Mouse (Mus musculus): ENCODE measurements around the gene Spen.

The Spen gene

DNA sequence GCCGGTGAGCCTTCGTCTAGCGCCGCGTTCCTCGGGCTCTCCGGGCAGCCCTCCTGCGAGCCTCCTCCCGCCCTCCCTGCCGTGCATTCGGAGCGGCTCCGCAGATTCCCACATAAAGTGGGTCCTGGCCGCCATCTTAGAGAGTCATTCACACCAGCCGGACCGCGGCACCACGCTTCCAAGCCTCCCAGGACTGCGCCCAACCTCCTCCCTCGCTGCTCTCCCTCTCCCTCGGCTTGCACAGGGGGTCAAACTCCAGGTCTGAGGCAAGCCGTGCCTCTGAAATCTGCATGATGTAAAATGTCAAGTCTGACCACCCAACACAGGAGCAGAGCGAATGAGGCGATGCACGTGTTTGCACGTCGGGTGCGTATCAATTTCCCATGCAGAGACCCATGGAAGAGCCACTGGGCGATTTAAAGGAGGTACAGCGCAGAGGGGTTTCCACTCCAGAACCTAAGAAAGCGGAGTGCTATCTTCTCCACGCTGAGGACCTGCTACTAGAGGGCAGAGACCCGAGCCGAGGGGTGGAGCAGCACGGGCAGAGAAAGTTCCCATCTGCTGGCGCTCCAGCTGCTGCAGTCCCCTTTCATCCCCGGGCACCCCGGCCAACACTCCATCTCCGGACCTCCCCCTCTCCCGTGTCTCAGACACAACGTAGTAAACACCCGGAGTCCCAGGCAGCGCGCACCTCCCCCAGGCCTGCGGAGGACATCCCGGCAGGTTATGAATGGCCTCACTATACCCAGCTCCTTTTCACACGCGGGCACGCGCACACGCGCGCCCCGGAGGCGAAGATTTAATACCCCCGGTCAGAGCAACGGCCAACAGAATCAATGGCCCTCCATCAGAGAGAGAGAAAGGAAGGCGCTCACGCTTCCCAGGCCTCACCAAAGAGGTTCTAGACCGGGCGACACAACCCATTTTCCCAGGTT is 1.8 kb downstream of the Spen start:
- CTCF ChIA-PET, result interaction anchor here (0.5 kb wide), 1 partner anchor 11 kb away, joined by 3 read pairs; no protein-coding TSS in a partner anchor

DNA sequence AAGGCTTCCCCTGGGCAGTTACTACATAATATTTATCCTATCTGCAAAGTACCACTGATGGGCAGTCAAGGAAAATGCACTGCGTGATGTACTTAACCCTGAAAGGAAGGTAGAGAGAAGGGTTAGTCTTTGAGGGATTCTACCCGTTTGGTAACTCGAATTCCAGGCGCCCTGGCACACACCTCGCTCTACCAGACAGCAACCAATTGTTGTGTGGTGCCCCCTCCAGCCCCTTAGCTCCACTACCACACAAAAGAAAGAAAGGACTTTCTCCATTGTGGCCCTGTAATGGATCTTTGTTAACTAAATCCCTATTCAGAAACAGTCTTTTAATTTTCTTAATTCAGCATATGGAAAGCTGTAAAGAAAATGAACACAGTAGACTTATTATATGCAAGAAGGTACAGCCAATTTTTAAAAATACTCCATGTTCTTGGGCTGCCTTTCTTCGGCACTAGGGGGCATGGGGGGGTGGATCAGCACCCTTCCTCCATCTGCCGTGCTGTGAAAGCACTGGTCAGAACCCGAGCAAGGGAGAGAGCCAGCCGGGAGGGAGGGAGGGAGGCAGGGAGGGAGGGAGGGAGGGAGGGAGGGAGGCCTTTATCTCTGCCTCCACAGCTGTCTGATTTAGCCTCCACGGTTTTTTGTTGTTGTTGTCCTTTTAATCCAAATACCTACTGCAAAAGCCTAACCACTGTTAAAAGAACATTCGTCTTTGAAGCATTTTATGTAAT is 3.3 kb downstream of the Spen start:
- CTCF ChIA-PET, result interaction anchor here (1.2 to 2.3 kb wide), 2 partner anchors 24 to 53 kb away, joined by 7 to 8 read pairs; no protein-coding TSS in a partner anchor

DNA sequence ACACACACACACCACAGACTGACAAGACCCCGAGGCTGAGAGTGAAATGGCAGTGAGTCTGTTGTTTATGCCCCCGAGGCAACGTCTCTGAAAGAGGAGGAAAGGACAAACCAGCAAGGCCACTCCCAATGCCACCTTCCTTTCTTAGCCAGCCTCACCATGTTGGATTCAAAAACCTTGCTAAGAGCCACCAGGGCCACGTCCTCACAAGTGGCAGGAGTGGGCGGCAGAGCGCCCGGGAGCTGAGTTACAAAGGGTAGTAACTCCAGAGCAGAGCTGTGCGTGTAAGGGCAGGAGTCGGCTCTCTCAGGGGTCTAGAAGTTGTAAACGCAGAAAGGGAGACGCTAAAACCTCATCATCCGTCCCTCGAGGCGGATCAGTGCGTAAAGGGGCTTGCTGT is 7.4 kb downstream of the Spen start:
- CTCF ChIA-PET, result interaction anchor here (0.6 kb wide), 1 partner anchor 53 kb away, joined by 3 read pairs; no protein-coding TSS in a partner anchor

DNA sequence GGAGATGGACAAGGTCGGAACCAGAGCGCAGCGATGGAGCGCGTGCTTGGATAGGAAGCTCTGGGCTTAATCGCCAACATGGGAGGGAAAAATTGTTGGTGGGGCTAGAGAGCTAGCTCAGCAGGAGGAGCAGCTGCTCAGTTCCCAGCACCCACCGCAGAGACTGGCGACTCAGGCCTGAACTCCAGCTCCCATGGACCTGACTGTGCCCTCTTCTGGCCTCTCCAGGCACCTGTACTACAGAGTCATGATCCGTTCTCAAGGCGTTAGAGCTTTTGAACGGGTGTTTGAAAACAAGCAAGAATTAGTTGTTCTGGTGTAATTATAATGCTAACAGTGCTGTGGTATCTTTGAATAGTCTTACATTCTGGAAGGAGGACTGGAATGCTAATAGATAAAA is 9.5 kb downstream of the Spen start:
- CTCF ChIA-PET, result no interaction called here

DNA sequence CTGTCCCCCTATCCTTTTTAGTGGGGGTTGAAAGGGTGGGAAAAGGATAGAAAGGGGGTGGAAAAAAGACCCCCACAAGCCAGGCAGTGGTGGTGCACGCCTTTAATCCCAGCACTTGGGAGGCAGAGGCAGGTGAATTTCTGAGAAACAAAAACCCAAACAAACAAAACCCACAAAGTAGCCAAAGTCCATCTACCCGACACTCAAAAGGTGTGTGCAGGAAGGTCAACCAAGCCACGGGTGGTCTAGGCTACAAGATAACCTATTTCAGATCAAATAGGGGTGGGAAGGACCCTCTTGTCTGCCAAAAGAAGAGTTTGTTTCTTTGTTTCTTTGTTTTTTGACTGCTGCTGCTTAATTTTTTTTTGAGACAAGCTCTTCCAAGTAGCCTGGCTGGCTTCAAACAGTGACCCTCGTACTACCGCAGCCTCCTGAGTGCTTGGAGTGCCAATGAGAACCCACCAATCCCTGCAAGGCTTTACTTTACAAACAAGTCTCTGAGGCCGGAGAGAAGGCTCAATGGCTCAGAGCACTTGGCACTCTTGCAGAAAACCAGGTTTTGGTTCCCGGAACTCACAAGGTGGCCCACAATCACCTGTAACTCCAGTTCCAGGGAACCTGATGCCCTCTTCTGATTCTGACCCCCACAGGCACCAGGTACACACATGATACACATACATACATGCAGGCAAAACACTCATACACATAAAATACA is 11.3 kb downstream of the Spen start:
- CTCF ChIA-PET, result no interaction called here

DNA sequence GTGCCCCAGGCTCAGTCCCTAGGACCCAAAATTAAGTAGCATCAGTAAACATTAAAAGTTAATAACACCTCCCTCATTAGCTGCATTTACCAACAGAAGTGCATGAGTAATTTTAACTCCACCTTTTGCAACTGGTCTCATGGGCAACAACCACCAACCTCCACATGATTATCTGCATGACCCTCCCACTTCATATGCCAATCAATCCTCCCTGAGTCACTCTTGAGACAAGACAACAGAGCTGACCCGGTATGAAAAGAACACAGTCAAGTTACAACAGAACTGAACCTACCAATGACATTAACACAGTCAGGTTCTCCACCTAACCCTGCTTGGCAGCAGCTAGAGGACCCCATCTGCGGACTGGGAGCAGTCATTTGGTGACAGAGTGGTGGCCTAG is 12.5 kb downstream of the Spen start:
- CTCF ChIA-PET, result interaction anchor here (0.6 kb wide), 1 partner anchor 93 kb away, joined by 8 read pairs; no protein-coding TSS in a partner anchor

DNA sequence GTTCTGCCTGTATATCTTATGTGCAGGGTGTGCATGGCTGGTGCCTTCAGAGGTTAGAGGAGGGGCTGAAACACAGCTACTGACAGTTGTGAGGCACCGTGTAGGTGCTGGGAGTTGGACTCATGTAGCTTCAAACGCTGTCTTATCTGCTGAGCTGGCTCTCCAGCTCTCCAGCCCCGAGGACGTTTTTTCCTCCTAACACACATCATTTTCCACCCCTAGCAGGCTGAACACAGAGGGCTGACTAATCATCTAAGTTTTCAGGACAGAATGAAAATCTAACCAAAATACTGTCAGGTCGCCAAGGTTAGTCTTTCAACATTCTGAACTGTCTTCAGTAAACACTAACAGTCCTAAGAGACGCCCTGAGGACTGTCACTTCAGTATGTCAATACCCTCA is 13.7 kb downstream of the Spen start:
- CTCF ChIA-PET, result no interaction called here

DNA sequence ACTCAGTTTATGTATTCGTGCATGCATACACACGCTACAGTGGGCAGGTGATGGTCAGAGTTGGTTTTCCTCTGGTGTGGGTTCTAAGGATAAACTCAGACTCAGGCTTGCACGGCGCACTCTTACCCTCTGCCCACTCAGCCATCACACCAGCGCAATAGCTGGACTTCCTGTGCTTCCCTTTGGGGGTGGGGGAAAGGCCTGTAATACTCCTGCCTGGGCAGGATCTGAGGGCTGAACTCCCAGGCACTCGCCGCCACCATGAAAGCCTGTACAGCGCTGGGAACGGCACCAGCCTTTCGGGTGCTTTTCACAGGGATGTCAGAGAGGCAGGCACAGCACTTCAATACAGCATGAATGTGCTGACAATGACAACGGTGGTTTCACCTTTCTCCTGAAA is 15.3 kb downstream of the Spen start:
- CTCF ChIA-PET, result no interaction called here

DNA sequence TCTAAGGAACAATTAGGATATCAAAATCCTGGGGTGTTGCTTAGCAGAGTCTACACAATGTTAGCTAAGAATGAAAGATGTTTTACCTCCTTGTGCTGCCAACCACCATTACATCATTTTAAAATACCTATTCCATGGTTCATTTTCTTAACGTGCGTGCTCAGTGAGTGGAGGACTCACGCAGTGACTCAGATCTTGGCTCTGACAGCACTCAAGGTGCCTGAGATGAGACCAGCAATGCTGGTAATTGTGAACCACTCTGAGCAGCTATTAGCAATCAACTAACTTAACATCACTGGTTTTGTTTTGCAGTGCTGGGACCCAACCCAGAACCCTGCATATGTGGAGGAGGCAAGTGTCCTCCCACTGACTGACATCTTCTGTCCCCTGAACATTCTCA is 20.0 kb downstream of the Spen start:
- CTCF ChIA-PET, result no interaction called here

DNA sequence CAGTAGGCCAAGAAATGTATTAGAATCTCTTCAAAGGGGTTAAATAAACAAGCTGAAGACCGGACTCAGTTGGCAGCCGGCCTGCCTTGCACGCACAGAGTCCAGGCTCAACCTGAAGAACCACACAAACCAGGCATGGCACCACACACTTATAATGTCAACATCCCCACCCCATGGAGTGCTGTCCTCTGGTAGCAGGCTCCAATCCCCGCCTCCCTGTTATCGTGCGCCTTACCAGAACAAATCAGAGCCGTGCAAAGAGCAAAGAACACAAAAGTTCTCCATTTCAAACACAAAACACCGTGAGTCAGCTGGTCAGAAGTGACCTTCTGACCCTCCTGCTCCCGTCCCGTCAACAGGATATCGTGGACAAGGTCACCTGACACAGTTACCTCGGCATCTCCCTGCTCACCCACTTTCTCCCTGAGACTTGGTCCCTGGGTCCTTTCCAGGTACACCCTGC is 24.2 kb downstream of the Spen start:
- CTCF ChIA-PET, result no interaction called here

DNA sequence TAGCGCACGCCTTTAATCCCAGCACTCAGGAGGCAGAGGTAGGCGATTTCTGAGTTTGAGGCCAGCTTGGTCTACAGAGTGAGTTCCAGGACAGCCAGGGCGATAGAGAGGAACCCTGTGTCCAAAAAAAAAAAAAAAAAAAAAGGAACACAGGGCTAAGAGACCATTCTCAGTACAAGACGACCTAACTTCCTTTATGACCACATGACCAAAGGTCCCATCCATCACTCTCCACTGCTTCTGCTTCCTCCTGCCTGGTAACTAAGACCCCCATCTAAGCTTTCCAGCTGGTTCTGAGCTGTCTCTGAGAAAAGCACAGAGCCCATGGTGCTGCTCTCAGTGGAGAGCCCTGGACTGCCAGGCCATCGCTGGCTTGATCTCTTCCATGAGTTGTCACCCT is 26.3 kb downstream of the Spen start:
- CTCF ChIA-PET, result interaction anchor here (0.5 to 1.4 kb wide), 2 partner anchors 47 to 105 kb away, joined by 3 to 7 read pairs; no protein-coding TSS in a partner anchor

DNA sequence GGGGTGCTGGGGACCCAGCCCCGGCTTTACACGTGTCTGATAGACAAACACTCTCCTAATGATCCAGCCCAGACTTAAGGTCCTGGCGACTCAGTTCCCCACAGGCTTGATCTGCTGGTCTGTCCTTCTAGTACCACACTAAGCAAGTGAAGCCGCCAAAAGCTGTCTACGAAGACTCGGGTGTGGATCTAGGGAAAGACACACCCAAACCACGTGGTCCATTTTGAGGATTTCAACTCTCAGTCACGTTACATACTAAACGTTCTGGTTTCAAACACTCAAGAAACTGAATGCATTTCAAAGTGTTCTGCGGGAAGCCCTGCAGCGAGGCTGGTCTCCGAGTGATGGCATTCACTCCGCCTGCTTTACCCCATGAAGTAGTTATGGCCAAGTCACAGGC is 27.9 kb downstream of the Spen start:
- CTCF ChIA-PET, result no interaction called here

DNA sequence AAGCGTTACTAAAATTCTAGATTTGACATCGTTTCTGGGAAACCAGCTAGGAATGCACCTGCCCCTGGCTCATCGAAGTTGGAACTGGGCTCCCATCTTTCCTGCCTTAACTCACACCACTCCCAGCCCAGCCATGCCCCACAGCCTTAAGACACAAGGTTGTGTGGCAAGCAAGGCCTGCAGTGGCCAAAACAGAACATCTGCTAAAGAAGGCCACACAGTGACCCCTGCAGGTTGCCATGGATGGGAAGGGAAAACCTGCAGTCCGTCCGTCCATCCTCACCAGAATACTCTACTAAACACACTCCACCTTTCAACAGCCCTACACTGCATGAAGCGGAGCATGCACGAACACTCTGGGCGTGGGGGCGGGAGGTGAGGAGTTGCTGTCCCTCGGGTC is 31.5 kb downstream of the Spen start:
- CTCF ChIA-PET, result no interaction called here

DNA sequence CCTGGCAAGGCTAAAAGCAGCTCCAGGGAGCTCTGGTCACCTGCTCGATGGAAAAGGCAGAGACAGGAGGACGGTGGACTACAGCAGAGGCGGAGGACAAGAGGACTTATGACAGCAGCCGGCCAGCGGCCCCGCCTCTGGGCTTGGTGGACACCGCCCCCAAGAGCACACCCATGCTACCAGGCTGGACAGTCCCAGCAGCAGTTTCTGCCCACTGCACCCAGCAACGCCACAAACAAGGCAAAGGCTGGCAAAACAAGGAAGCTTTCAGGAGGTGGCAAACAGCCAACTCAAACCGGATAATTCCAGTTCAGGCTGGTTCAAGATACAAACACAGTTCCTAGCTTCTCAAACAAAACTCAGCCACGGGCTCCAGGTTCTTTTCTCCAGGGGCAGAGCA is 32.0 kb downstream of the Spen start:
- CTCF ChIA-PET, result no interaction called here

DNA sequence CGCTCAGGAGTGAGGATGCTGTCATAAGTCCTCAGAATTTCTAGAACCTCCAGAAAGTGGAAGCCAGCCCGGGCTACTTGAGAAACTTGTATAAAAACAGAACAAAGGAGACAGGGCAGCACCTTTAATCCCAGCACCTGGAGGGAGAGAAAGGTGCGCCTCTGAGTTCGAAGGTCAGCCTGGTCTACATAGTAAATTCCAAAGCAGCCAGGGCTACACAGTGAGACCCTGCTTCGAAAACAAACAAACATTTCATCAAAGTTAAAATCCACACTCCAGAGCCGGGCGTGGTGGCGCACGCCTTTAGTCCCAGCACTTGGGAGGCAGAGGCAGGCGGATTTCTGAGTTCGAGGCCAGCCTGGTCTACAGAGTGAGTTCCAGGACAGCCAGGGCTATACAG is 32.6 kb downstream of the Spen start:
- CTCF ChIA-PET, result no interaction called here

DNA sequence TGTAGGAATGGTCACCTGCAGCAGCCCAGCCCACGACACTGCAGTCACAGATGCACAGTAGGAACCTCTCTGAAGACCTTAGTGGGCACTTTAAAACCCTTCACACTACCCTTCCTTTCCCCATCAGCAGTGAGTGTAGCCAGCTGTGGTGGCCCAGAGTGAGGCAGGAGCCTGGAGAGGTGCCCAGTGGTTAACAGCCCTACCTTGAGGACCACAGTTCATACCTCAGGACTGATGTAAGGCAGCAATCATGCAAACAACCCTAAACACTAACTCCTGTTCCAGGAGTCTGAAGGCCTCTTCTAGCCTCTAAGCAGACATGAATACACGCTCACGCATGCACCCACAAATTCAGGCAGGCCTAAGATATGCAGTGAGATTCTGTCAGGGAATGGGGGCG is 33.9 kb downstream of the Spen start:
- CTCF ChIA-PET, result no interaction called here

DNA sequence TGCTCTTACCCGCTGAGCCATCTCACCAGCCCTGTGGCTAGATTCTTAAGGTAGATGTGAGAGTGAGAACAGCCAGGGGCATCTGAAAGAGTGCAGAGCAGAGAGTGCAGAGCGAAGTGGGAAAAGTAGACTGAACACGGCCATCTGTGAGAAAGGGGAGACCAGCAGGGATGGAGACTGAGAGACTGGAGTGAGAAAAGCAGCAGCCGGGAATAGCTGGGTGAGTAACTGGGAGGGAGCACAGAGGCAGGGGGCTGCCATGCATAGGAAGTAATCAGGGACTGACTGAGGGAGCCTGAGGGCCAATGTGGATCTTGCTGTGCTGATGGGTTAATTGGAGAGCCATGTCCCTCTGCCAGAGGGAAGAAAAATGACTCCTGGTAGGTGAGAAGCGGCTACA is 35.7 kb downstream of the Spen start:
- CTCF ChIA-PET, result interaction anchor here (0.6 kb wide), 1 partner anchor 71 kb away, joined by 13 read pairs; no protein-coding TSS in a partner anchor

DNA sequence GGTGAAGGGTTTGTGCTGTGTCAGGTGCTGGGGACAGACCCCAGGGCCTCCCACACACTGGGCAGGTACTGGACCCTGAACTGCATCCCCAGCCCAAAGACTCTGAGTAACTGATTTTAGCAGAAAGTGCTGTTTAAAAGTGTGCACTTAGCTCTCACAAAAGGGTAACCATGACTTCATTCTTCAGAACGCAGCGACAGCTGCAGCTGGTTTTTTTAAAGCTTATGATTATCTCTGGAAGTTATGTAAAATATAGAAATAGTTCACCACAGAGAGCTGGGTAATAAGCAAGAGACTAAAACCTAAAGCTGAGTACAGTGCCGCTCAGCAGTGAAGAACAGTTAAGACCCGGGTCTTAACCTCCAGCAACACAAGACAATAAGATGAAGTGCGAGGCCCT is 37.3 kb downstream of the Spen start:
- CTCF ChIA-PET, result no interaction called here

DNA sequence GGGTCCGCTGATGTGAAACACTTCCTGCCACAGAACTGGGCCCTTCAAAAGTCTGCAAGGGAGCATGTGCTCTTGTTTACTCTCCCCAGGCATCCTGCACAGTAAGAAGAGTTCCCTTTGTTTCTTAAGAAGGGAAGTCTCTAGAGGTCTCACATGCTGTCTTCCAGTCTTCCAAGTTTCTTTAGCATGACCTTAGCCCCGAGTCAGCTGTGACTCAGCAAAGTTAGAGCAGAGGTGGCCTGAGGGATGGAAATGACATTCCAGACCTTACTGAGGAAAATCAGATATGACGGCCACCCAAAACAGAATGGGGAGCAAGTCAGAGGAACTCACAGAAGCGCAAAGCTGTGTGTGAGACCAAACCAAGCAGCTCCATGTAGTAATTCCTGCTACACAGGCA is 37.8 kb downstream of the Spen start:
- CTCF ChIA-PET, result no interaction called here

DNA sequence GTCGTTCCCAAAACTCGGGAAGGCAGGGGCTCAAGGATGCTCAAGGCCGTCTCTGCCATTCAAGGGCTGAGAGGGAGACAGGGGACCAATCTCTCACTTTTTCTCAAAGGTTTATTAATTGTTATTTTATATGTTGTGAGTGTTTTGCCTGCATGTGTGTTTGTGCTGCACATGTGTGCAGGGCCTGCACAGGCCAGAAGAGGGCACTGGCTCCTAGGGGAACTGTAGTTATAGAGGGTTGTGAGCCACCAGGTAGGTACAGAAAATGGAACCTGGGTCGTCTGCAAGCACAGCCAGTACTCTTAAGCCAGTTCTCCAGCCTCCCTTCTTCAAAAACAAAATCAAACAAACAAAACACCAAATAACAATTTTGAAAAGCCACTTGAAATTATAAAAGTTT is 49.7 kb downstream of the Spen start:
- CTCF ChIA-PET, result interaction anchor here (1.3 kb wide), 1 partner anchor 11 kb away, joined by 3 read pairs; no protein-coding TSS in a partner anchor

DNA sequence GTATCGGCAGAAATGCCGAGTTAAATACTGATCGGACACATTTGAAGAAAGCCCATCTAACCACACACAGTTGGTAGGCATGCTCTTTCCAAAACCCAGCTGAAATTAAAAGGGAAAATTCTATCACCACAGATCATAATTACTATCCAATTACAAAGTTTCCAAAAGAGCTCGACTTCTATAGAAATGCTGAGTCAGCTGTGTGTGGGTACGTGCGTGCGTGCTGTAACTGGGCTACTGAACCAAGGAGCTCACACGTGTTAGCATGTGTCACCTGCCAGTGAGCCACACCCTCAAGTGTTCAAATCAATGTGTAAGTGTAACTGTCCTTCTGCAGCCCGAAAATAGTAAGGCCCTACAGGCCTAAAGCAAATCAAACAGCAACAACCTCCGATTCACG is 50.8 kb downstream of the Spen start:
- CTCF ChIA-PET, result no interaction called here

DNA sequence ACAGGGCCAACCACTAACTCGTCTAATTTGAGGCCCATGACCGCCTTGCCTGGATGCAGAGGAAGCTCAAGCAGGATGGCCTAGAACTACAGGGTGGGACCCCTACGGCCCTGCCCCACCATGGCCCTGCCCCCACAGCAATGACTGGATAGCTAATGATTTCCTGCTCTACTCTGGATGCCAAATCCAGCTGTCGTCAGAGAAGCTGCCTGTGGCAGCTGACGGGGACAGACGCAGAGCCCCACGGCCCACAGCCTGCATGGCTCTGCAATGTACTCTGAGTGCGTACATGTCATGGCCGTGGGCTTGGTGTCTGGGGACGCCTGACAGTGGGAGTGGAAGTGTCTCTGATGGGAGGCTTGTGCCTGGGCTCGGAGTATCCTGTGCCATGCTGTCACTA is 54.3 kb downstream of the Spen start:
- CTCF ChIA-PET, result no interaction called here
